Mouse (Mus musculus): ENCODE data around the gene Cdh22. TPM values are rescaled to one million over a fixed set of nuclear protein-coding genes. Genes with fewer than 3 reads are reported as not detected.

Gene Cdh22
- polyA plus RNA-seq, 1 experiment from 2014 or later, result 0.90 TPM

DNA sequence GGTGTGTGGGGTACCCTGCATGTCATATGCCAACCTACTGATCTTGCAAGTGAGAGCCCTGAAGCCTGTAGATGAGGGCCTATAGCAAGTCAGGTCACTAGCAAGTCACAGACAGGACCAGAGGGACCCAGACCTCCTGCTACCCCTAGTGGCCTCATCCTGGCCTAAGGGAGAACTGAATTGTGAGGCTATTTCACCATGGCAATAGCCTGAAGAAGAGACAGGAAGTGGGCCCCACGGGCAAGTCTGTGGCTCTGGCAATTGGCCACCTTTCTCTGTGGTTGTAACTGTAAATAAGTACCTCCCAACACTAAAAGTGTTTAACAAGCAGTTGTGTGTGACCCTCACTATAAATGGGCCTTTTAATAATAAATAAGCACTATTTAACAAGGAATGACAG lies 16.2 kb upstream of the Cdh22 start:
- Histone ChIP-seq H3K27ac (no peak overlapping the region), H3K9ac (replicated peaks) (no peak overlapping the region), H3K9me3 (no peaks in the 10 kb centered on the region), H3K27me3 (peaks cover 86% of the 10 kb centered on the region), H3K4me3 (replicated peaks) (no peak overlapping the region), H3K4me2 (no peak overlapping the region), H3K4me1 (replicated peaks) (peaks cover 18% of the 10 kb centered on the region), H3K36me3 (no peaks in the 10 kb centered on the region)
- WGBS, result 7% methylated on average over 1 of the region's 1 CpGs
- ATAC-seq (ENCODE audit: insufficient number of reproducible peaks, insufficient read depth, low FRiP score, low TSS enrichment, low read depth), result no peak

DNA sequence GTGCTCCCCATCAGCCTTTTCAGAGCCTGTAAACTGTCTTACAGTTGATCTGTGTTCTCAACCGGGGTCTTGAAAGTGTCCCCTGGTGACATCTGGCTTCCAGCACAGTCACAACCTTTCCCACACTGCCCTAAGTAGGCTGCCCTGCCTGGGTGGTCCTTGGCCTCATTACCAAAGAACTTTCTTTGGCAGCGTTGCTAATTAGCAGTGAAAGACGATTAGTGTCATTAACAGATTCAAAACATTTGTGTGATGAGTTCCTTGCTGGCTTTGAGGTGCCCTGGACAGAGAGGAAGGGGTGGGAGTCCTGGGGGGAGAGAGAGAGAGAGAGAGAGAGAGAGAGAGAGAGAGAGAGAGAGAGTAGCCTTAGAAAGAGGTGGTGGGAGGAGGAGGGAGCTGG lies 14.3 kb upstream of the Cdh22 start:
- 14% methylated on average over 3 of the region's 3 CpGs for WGBS
- Histone ChIP-seq H3K36me3 (no peaks in the 10 kb centered on the region), H3K4me2 (no peak overlapping the region), H3K4me3 (replicated peaks) (no peak overlapping the region), H3K9me3 (no peaks in the 10 kb centered on the region), H3K9ac (replicated peaks) (no peak overlapping the region), H3K27ac (no peak overlapping the region), H3K4me1 (replicated peaks) (peaks cover 11% of the 10 kb centered on the region), H3K27me3 (peaks cover 84% of the 10 kb centered on the region)
- ATAC-seq (ENCODE audit: insufficient number of reproducible peaks, insufficient read depth, low FRiP score, low TSS enrichment, low read depth), result no peak

GRCm38 (mm10) chr2:165246349-165246748 lies 11.7 kb upstream of the Cdh22 start:
- H3K27me3 ChIP-seq, result peaks cover 85% of the 10 kb centered on the region
- no peak overlapping the region for H3K4me2 ChIP-seq
- H3K27ac ChIP-seq, result no peak overlapping the region
- H3K4me3 ChIP-seq (replicated peaks), result no peak overlapping the region
- no peaks in the 10 kb centered on the region for H3K36me3 ChIP-seq
- WGBS, result 11% methylated on average over 11 of the region's 11 CpGs
- peaks cover 19% of the 10 kb centered on the region for H3K4me1 ChIP-seq (replicated peaks)
- H3K9me3 ChIP-seq, result no peaks in the 10 kb centered on the region
- ATAC-seq (ENCODE audit: insufficient number of reproducible peaks, insufficient read depth, low FRiP score, low TSS enrichment, low read depth), result no peak
- no peak overlapping the region for H3K9ac ChIP-seq (replicated peaks)

GRCm38 (mm10) chr2:165243122-165243720 lies 8.6 kb upstream of the Cdh22 start:
- Histone ChIP-seq H3K9me3 (no peaks in the 10 kb centered on the region), H3K27ac (no peak overlapping the region), H3K27me3 (peaks cover 98% of the 10 kb centered on the region), H3K4me2 (peak overlapping the region; percentile 28), H3K4me3 (replicated peaks) (no peak overlapping the region), H3K36me3 (no peaks in the 10 kb centered on the region), H3K9ac (replicated peaks) (no peak overlapping the region), H3K4me1 (replicated peaks) (peaks cover 15% of the 10 kb centered on the region)
- ATAC-seq (ENCODE audit: insufficient number of reproducible peaks, insufficient read depth, low FRiP score, low TSS enrichment, low read depth), result no peak
- 2% methylated on average over 11 of the region's 11 CpGs for WGBS

DNA sequence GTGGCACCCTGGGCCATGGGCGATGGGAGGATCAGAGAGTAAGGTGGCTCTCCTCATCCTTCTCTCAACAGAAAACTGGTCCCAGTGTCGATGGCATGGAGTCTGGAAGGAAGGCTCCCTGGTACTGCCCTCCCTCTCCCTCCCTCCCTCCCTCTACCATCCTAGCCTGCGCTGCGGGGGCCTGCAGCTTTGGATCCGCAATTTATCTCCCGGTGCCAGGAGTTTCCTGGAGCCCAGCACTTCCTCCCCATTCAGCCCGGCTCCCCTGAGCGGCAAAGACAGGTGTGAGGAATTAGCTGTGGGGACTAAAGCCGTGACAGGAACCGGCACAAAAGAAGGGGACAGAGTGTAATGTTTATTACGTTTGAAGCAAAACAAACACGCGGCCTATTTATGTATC lies 7.9 kb upstream of the Cdh22 start:
- WGBS, result 1% methylated on average over 13 of the region's 13 CpGs
- no peak for ATAC-seq (ENCODE audit: insufficient number of reproducible peaks, insufficient read depth, low FRiP score, low TSS enrichment, low read depth)
- H3K27ac ChIP-seq, result no peak overlapping the region
- H3K9me3 ChIP-seq, result no peaks in the 10 kb centered on the region
- 0 out of 2 replicates have a peak overlapping the region, but pooled peaks have one; percentile 28 for H3K4me2 ChIP-seq
- H3K36me3 ChIP-seq, result no peaks in the 10 kb centered on the region
- no peak overlapping the region for H3K9ac ChIP-seq (replicated peaks)
- peaks cover 98% of the 10 kb centered on the region for H3K27me3 ChIP-seq
- H3K4me1 ChIP-seq (replicated peaks), result peaks cover 15% of the 10 kb centered on the region
- H3K4me3 ChIP-seq (replicated peaks), result no peak overlapping the region

DNA sequence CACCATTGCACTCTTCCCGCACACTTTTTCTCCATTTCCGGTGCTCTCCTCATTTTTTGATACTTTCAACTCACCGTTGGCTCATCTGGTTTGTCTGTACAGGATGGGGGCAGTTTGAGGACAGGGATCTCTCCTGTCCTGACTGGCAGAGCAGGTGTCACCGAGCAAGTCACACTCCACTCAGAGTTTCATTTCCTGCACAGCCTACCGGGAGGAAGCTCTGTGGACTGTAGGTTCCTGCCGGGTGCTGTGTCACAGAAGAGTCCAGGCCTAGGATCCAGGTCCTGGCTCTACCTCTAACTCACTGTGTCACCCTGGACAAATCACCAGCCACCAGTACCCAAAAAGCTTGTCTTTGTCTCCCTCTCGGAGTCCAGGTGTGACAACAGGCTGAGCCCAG lies 7.1 kb upstream of the Cdh22 start:
- Histone ChIP-seq H3K9ac (replicated peaks) (no peak overlapping the region), H3K36me3 (no peaks in the 10 kb centered on the region), H3K4me3 (replicated peaks) (no peak overlapping the region), H3K27ac (no peak overlapping the region), H3K9me3 (no peaks in the 10 kb centered on the region), H3K4me1 (replicated peaks) (peaks cover 12% of the 10 kb centered on the region), H3K4me2 (no peak overlapping the region), H3K27me3 (peaks cover 97% of the 10 kb centered on the region)
- ATAC-seq (ENCODE audit: insufficient number of reproducible peaks, insufficient read depth, low FRiP score, low TSS enrichment, low read depth), result no peak
- 50% methylated on average over 7 of the region's 7 CpGs for WGBS

DNA sequence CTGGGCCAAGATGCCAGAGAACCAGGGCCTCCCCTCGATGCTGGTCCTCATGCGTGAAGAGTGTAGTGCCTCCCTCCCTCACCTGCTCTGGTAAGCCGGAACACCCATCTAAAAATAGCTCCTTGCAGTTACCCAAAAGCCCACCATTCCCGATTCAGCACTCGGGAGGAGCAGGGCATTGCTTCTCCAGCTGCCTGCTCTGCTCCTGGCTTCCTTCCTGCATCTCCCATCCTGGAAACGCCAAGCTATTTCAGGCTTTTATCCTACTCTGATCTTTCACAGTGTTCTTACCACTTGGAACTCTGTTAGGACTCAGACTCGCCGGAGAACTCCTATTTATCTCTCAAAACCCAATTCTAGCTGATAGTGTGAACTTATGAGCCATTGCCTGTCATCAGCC lies 5.7 kb upstream of the Cdh22 start:
- 32% methylated on average over 8 of the region's 8 CpGs for WGBS
- Histone ChIP-seq H3K4me3 (replicated peaks) (no peak overlapping the region), H3K27me3 (peaks cover 97% of the 10 kb centered on the region), H3K4me1 (replicated peaks) (peaks cover 14% of the 10 kb centered on the region), H3K9ac (replicated peaks) (no peak overlapping the region), H3K36me3 (no peaks in the 10 kb centered on the region), H3K4me2 (no peak overlapping the region), H3K9me3 (no peaks in the 10 kb centered on the region), H3K27ac (no peak overlapping the region)
- no peak for ATAC-seq (ENCODE audit: insufficient number of reproducible peaks, insufficient read depth, low FRiP score, low TSS enrichment, low read depth)

DNA sequence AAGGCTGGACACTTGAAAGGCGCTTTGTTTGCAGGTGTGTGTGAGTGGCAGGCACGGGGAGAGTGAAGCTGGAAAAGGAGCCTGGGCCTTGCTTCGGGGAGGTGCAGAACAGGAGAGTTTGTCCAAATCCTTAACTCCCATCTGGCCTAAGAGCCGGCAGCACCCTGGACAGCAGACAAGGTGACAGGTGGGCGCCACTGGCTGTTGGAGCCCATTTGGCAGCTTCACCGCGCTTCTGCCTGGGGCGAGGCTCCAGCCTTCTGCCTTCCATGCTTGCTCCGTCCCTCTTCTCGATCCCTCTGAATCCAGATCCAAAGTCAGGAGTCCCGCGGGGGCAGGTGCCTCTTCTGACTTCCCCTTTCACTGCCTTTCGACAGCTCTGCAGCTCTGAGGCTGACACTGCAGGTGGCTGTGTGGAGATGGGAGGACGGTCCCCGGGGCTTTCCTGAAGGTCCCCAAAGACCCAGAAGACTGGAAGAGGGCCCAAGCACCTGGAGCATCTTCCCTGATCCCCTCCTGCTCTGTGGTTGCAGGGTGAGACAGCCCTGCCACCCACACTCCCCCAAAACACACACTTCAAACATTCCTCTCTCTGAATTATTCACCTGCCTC lies 5.0 kb upstream of the Cdh22 start:
- H3K4me3 ChIP-seq (replicated peaks), result no peak overlapping the region
- WGBS, result 10% methylated on average over 15 of the region's 15 CpGs

GRCm38 (mm10) chr2:165238416-165239145 lies 3.9 kb upstream of the Cdh22 start:
- Histone ChIP-seq H3K27me3 (peaks cover 99% of the 10 kb centered on the region), H3K36me3 (no peaks in the 10 kb centered on the region), H3K4me2 (no peak overlapping the region), H3K4me1 (replicated peaks) (peaks cover 32% of the 10 kb centered on the region), H3K9ac (replicated peaks) (no peak overlapping the region), H3K27ac (no peak overlapping the region), H3K4me3 (replicated peaks) (no peak overlapping the region), H3K9me3 (no peaks in the 10 kb centered on the region)
- no peak for ATAC-seq (ENCODE audit: insufficient number of reproducible peaks, insufficient read depth, low FRiP score, low TSS enrichment, low read depth)
- 4% methylated on average over 12 of the region's 12 CpGs for WGBS

More for the DNA sequence above, 5.0 kb upstream of the Cdh22 start:
- Histone ChIP-seq H3K36me3 (no peaks in the 10 kb centered on the region), H3K9ac (replicated peaks) (no peak overlapping the region; the same call in 1 of the 2 replicates), H3K4me2 (no peak overlapping the region), H3K27me3 (peaks cover 99% of the 10 kb centered on the region), H3K27ac (no peak overlapping the region), H3K9me3 (no peaks in the 10 kb centered on the region), H3K4me1 (replicated peaks) (peaks cover 21% of the 10 kb centered on the region)
- ATAC-seq (ENCODE audit: insufficient number of reproducible peaks, insufficient read depth, low FRiP score, low TSS enrichment, low read depth), result no peak

DNA sequence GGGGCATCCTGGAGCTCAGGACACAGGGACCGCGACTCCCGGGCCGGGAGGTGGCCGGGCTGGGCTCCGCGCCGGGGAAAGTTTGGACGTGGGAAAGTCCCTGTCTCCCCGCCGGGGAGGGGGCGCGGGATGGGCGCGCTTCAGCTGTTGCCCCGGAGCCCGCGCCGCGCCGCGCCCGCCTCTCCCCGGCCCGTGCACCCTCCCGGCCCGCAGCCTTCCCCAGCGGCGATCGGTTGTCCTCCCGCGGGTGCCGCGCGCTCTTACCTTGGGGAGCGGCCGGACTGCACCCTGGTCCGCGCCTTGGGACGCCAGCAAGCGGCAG lies 401 bp downstream of the Cdh22 start:
- Histone ChIP-seq H3K27ac (no peak overlapping the region), H3K4me2 (peak overlapping the region; percentile 99), H3K9me3 (no peaks in the 10 kb centered on the region), H3K4me3 (replicated peaks) (peak overlapping the region; percentile 57), H3K36me3 (no peaks in the 10 kb centered on the region), H3K27me3 (peaks cover 99% of the 10 kb centered on the region), H3K4me1 (replicated peaks) (peaks cover 25% of the 10 kb centered on the region), H3K9ac (replicated peaks) (peak overlapping the region; percentile 59)
- 0 out of 2 replicates have a peak, but pooled peaks have one; percentile 9 for ATAC-seq (ENCODE audit: insufficient number of reproducible peaks, insufficient read depth, low FRiP score, low TSS enrichment, low read depth)
- 0% methylated on average over 32 of the region's 41 CpGs for WGBS

- 2% methylated on average over 55 of the region's 82 CpGs for WGBS
- peaks cover 99% of the 10 kb centered on the region for H3K27me3 ChIP-seq
- peak overlapping the region; percentile 57 for H3K4me3 ChIP-seq (replicated peaks)
- peaks cover 25% of the 10 kb centered on the region for H3K4me1 ChIP-seq (replicated peaks)
- H3K9me3 ChIP-seq, result no peaks in the 10 kb centered on the region
- peak overlapping the region; percentile 59 for H3K9ac ChIP-seq (replicated peaks)
- no peak overlapping the region for H3K27ac ChIP-seq
- peak overlapping the region; percentile 99 for H3K4me2 ChIP-seq
- no peak for ATAC-seq (ENCODE audit: insufficient number of reproducible peaks, insufficient read depth, low FRiP score, low TSS enrichment, low read depth)
- H3K36me3 ChIP-seq, result no peaks in the 10 kb centered on the region
Observed at GRCm38 (mm10) chr2:165233491-165234290, 962 bp downstream of the Cdh22 start.

Data from limb, embryonic 12.5 days (tissue).